Mouse (Mus musculus) forebrain, embryonic 16.5 days (tissue): ENCODE measurements around the gene Fcamr. TPM values are rescaled to one million over a fixed set of nuclear protein-coding genes. Genes with fewer than 3 reads are reported as not detected.

Experiments
- ATAC-seq: fragments of 200-750 bp; cut with Nextera tagmentation; 2 replicates; pipeline ENCODE4 v1.8.0; 2017; ENCODE audit warnings: mild to moderate bottlenecking, moderate library complexity
- H3K27ac ChIP-seq: fragments of 300-500 bp; sonication (generic); 2 replicates; pipeline ENCODE4 v1.5.1; 2014; ENCODE audit warnings: low read length, control low read depth
- H3K27me3 ChIP-seq: fragments of 300-500 bp; sonication (generic); replicated peaks from 2 replicates; pipeline ENCODE4 v1.6.1; 2014; ENCODE audit warnings: low read length; ENCODE audit not compliant: control insufficient read depth, insufficient read depth
- H3K36me3 ChIP-seq: fragments of 300-500 bp; sonication (generic); 2 replicates; pipeline ENCODE4 v1.6.1; 2014; ENCODE audit not compliant: control insufficient read depth, insufficient read depth
- H3K4me1 ChIP-seq: fragments of 300-500 bp; sonication (generic); replicated peaks from 2 replicates; pipeline ENCODE4 v1.6.1; 2014; ENCODE audit warnings: low read length; ENCODE audit not compliant: control insufficient read depth, insufficient read depth
- H3K4me2 ChIP-seq: fragments of 300-500 bp; sonication (generic); 2 replicates; pipeline ENCODE4 v1.6.1; 2014; ENCODE audit warnings: mild to moderate bottlenecking, low read length, control low read depth
- H3K4me3 ChIP-seq: fragments of 300-500 bp; sonication (generic); replicated peaks from 2 replicates; pipeline ENCODE4 v1.5.1; 2014; ENCODE audit warnings: mild to moderate bottlenecking, low read length, control low read depth
- H3K9ac ChIP-seq: fragments of 300-500 bp; sonication (generic); replicated peaks from 2 replicates; pipeline ENCODE4 v1.6.1; 2014; ENCODE audit warnings: low read depth, low read length, control low read depth
- H3K9me3 ChIP-seq: fragments of 300-500 bp; sonication (generic); 2 replicates; pipeline ENCODE4 v1.6.1; 2016; ENCODE audit warnings: low read length; ENCODE audit not compliant: control insufficient read depth
- WGBS: fragments of 180-500 bp; shearing (Covaris S2); extraction: QIAGEN DNeasy Blood & Tissue Kit; methylation state at CpG from one replicate; pipeline ENCODE4 v1.1.7; 2014; 5-methylcytosine and 5-hydroxymethylcytosine counted together
- polyA plus RNA-seq: library from polyadenylated mRNA; unstranded; fragments of >200 nt; fragmentation: Nextera tagmentation; extraction: Ambion mirVana; gene quantifications from 2 replicates; pipeline ENCODE4 v1.2.1, GENCODE M21; 2015

Gene Fcamr
- polyA plus RNA-seq, 1 experiment from 2014 or later: not detected

- 87% methylated on average over 8 of the region's 8 CpGs for WGBS
- Histone ChIP-seq H3K4me3 (no peak overlapping the region), H3K4me2 (no peak overlapping the region), H3K9me3 (no peaks in the 10 kb centered on the region), H3K36me3 (no peaks in the 10 kb centered on the region), H3K9ac (no peak overlapping the region), H3K4me1 (no peaks in the 10 kb centered on the region), H3K27ac (no peak overlapping the region), H3K27me3 (no peaks in the 10 kb centered on the region)
- ATAC-seq: no peak
Observed at GRCm38 (mm10) chr1:130840599-130841379, 40.1 kb downstream of the Fcamr start.

GRCm38 (mm10) chr1:130841621-130842020, 40.9 kb downstream of the Fcamr start:
- H3K9ac ChIP-seq: no peak overlapping the region
- no peak overlapping the region for H3K27ac ChIP-seq
- H3K4me1 ChIP-seq: no peaks in the 10 kb centered on the region
- H3K4me2 ChIP-seq: no peak overlapping the region
- no peak for ATAC-seq
- H3K36me3 ChIP-seq: no peaks in the 10 kb centered on the region
- no peaks in the 10 kb centered on the region for H3K27me3 ChIP-seq
- 93% methylated on average over 7 of the region's 7 CpGs for WGBS
- H3K4me3 ChIP-seq: no peak overlapping the region
- H3K9me3 ChIP-seq: no peaks in the 10 kb centered on the region

GRCm38 (mm10) chr1:130844516-130844915, 43.8 kb downstream of the Fcamr start:
- Histone ChIP-seq H3K4me1 (no peaks in the 10 kb centered on the region), H3K4me3 (no peak overlapping the region), H3K4me2 (no peak overlapping the region), H3K9me3 (no peaks in the 10 kb centered on the region), H3K27ac (no peak overlapping the region), H3K36me3 (no peaks in the 10 kb centered on the region), H3K9ac (no peak overlapping the region), H3K27me3 (no peaks in the 10 kb centered on the region)
- ATAC-seq: no peak
- 94% methylated on average over 7 of the region's 7 CpGs for WGBS

- Histone ChIP-seq H3K27ac (no peak overlapping the region), H3K27me3 (no peaks in the 10 kb centered on the region), H3K4me3 (no peak overlapping the region), H3K9me3 (no peaks in the 10 kb centered on the region), H3K36me3 (no peaks in the 10 kb centered on the region), H3K4me1 (no peaks in the 10 kb centered on the region), H3K9ac (no peak overlapping the region), H3K4me2 (no peak overlapping the region)
- no peak for ATAC-seq
- 94% methylated on average over 10 of the region's 10 CpGs for WGBS
Observed at GRCm38 (mm10) chr1:130849530-130850214, 49.0 kb downstream of the Fcamr start.

- no peaks in the 10 kb centered on the region for H3K36me3 ChIP-seq
- 91% methylated on average over 5 of the region's 5 CpGs for WGBS
- no peak for ATAC-seq
- H3K4me3 ChIP-seq: no peak overlapping the region
- H3K27ac ChIP-seq: no peak overlapping the region
- H3K4me2 ChIP-seq: no peak overlapping the region
- H3K4me1 ChIP-seq: no peaks in the 10 kb centered on the region
- H3K27me3 ChIP-seq: no peaks in the 10 kb centered on the region
- no peak overlapping the region for H3K9ac ChIP-seq
- H3K9me3 ChIP-seq: no peaks in the 10 kb centered on the region
Observed at GRCm38 (mm10) chr1:130850405-130850804, 49.7 kb downstream of the Fcamr start.

- Histone ChIP-seq H3K36me3 (no peaks in the 10 kb centered on the region), H3K27ac (no peak overlapping the region), H3K4me3 (no peak overlapping the region), H3K4me2 (no peak overlapping the region), H3K9me3 (no peaks in the 10 kb centered on the region), H3K9ac (no peak overlapping the region), H3K27me3 (no peaks in the 10 kb centered on the region), H3K4me1 (no peaks in the 10 kb centered on the region)
- WGBS: 81% methylated on average over 9 of the region's 9 CpGs
- ATAC-seq: no peak
Observed at GRCm38 (mm10) chr1:130854819-130855218, 54.1 kb downstream of the Fcamr start.

GRCm38 (mm10) chr1:130855723-130856122, 55.0 kb downstream of the Fcamr start:
- Histone ChIP-seq H3K4me3 (no peak overlapping the region), H3K36me3 (no peaks in the 10 kb centered on the region), H3K27ac (no peak overlapping the region), H3K27me3 (no peaks in the 10 kb centered on the region), H3K9me3 (no peaks in the 10 kb centered on the region), H3K4me2 (no peak overlapping the region), H3K4me1 (no peaks in the 10 kb centered on the region), H3K9ac (no peak overlapping the region)
- WGBS: 81% methylated on average over 2 of the region's 2 CpGs
- ATAC-seq: no peak

GRCm38 (mm10) chr1:130857456-130857855, 56.8 kb downstream of the Fcamr start:
- no peaks in the 10 kb centered on the region for H3K9me3 ChIP-seq
- H3K36me3 ChIP-seq: no peaks in the 10 kb centered on the region
- no peaks in the 10 kb centered on the region for H3K27me3 ChIP-seq
- ATAC-seq: no peak
- 71% methylated on average over 4 of the region's 4 CpGs for WGBS
- H3K27ac ChIP-seq: no peak overlapping the region
- H3K9ac ChIP-seq: no peak overlapping the region
- no peak overlapping the region for H3K4me3 ChIP-seq
- H3K4me2 ChIP-seq: no peak overlapping the region
- H3K4me1 ChIP-seq: no peaks in the 10 kb centered on the region

GRCm38 (mm10) chr1:130864238-130864637, 63.5 kb downstream of the Fcamr start:
- H3K9me3 ChIP-seq: no peaks in the 10 kb centered on the region
- H3K4me2 ChIP-seq: no peak overlapping the region
- no peaks in the 10 kb centered on the region for H3K27me3 ChIP-seq
- no peaks in the 10 kb centered on the region for H3K36me3 ChIP-seq
- H3K4me3 ChIP-seq: no peak overlapping the region
- ATAC-seq: no peak
- H3K9ac ChIP-seq: no peak overlapping the region
- WGBS: 87% methylated on average over 4 of the region's 4 CpGs
- no peaks in the 10 kb centered on the region for H3K4me1 ChIP-seq
- no peak overlapping the region for H3K27ac ChIP-seq
